ENCODE assay signal across 12 mouse cellular contexts in genomic region chr11:71224614-71225013, GRCm38 (mm10). TPM values are rescaled to one million over a fixed set of nuclear protein-coding genes. Genes with fewer than 3 reads are reported as not detected.
A peak's percentile ranks its signal among the peaks of the same experiment; 100 is the strongest.
DNase-seq lines count a peak whose midpoint lies in the region; TF ChIP-seq lines count a peak whose summit lies in the region.
"Had no signal": no experiment of that assay in that cellular context is flagged by ENCODE, and none has a peak within 500 bp of the region (broad histone marks: within the 10 kb centered on the region; RNA-seq: fewer than 3 reads in every experiment).

No protein-coding gene starts in this region.

- no peak for TF ChIP-seq POLR2A in lung, adult 2 months (IDR thresholded peaks at IDR 0.05; ENCODE audit: borderline replicate concordance, extremely low read depth, low read depth, low read length)

- 65% methylated on average over 2 of the region's 2 CpGs for WGBS in lung, adult 2 months

- no peak overlapping the region for H3K4me3 ChIP-seq in lung, adult 2 months (replicated peaks; ENCODE audit: extremely low read depth, low read depth, low read length)
- H3K4me3 ChIP-seq: neural tube, embryonic 13.5 days had no signal

- no peaks in the 10 kb centered on the region for H3K4me1 ChIP-seq in lung, adult 2 months (ENCODE audit: control insufficient read depth, insufficient read depth, low read length)
- H3K4me1 ChIP-seq: neural tube, embryonic 13.5 days had no signal

- DNase-seq in heart, postnatal 4 days, result peak; percentile 8
- DNase-seq in heart, adult 8-10 months (ENCODE audit: low spot score), result no peak
- DNase-seq in lung, adult 2 months, result no peak
- no peak for DNase-seq in lung, postnatal 25 days (ENCODE audit: low spot score)
- peak; percentile 9 for DNase-seq in adrenal gland, postnatal 25 days
- DNase-seq in lung, postnatal 36 days, result peak; percentile 34
- no peak for DNase-seq in cerebellum, adult 8-10 months
- DNase-seq in right cerebral cortex, postnatal 10 days (ENCODE audit: low spot score in 2 of 2), result no peak
- DNase-seq: forebrain, postnatal 0 days had no signal

- 0 out of 2 replicates have a peak, but pooled peaks have one; percentile 13 for TF ChIP-seq CTCF in lung, adult 2 months (IDR thresholded peaks at IDR 0.05; ENCODE audit: insufficient read depth, low read length)

RNA-seq across cellular contexts. Expression of gene Nlrp1b, which starts 5.9 kb away (rescaled TPM):
- total RNA-seq in heart, postnatal 4 days (2021), result under 1 TPM in 1 of 2 experiments, not detected in 1; 0.11 TPM
- total RNA-seq in heart, adult 8-10 months (2022), result under 1 TPM; 0.09 to 0.14 (median 0.10) TPM
- 0.59 and 0.66 TPM in 2 replicates for polyA plus RNA-seq in lung, adult 2 months (2012; rRNA removed)
- total RNA-seq in adrenal gland, postnatal 25 days (2021), result 0.30 and 0.33 TPM in 2 replicates
- polyA plus RNA-seq: G1E; limb, embryonic 11.5 days; neural tube, embryonic 13.5 days had no signal

Comparison
In these comparisons a context has a peak if more than half of its experiments do, and no peak if none do; other contexts are left out.
1. DNase-seq: peak in heart, postnatal 4 days (single experiment), adrenal gland, postnatal 25 days (single experiment) and lung, postnatal 36 days (single experiment); none in heart, adult 8-10 months (single experiment), lung, adult 2 months (single experiment), lung, postnatal 25 days (single experiment), cerebellum, adult 8-10 months (single experiment) and right cerebral cortex, postnatal 10 days (0 of 2).